Mouse (Mus musculus) heart, postnatal 0 days (tissue): ENCODE results near the gene Gm4792.

Experiments used
- CTCF ChIP-seq: IDR thresholded peaks from 2 replicates; pipeline ENCODE4 v1.5.1; 2016; ENCODE audit warnings: antibody characterized with exemption, control low read depth, low read depth
- EP300 ChIP-seq: IDR thresholded peaks from 2 replicates; pipeline ENCODE4 v1.6.1; 2016; ENCODE audit warnings: antibody characterized with exemption, low read depth

GRCm38 (mm10) chr10:94253260-94253807 lies 45.2 kb downstream of the Gm4792 start:
- no peak for TF ChIP-seq CTCF
- no peak for TF ChIP-seq EP300
